Mouse (Mus musculus) megakaryocyte, embryonic 14.5 days (primary cell): ENCODE data around the gene Nup160. TPM values are rescaled to one million over a fixed set of nuclear protein-coding genes. Genes with fewer than 3 reads are reported as not detected.
A peak's percentile ranks its signal among the peaks of the same experiment; 100 is the strongest.

ENCODE experiments used
- H3K27me3 ChIP-seq: replicated peaks from 2 replicates; pipeline ENCODE3; 2012; ENCODE audit warnings: inconsistent platforms
- H3K36me3 ChIP-seq: replicated peaks from 2 replicates; pipeline ENCODE3; 2012; ENCODE audit warnings: low read length, inconsistent platforms, mixed read lengths
- H3K4me1 ChIP-seq: 2 replicates; pipeline ENCODE4 v1.6.1; 2012; ENCODE audit warnings: inconsistent platforms
- H3K4me3 ChIP-seq: replicated peaks from 2 replicates; pipeline ENCODE3; 2012; ENCODE audit warnings: moderate library complexity, mild to moderate bottlenecking, inconsistent platforms
- H3K9me3 ChIP-seq: 2 replicates; pipeline ENCODE4 v1.6.1; 2012; ENCODE audit warnings: inconsistent platforms
- FLI1 ChIP-seq: IDR thresholded peaks from 2 replicates; pipeline ENCODE4 v1.6.1; 2012; ENCODE audit warnings: low read length, inconsistent platforms, mixed read lengths
- GATA1 ChIP-seq: IDR thresholded peaks from 3 replicates; pipeline ENCODE4 v1.6.1; 2012; ENCODE audit warnings: mixed read lengths, low read length, inconsistent platforms, borderline replicate concordance
- polyA plus RNA-seq: library from polyadenylated mRNA; stranded (reverse); fragments of >175 nt; gene quantifications from 2 replicates; pipeline ENCODE4 v1.2.3, GENCODE M21; 2012; ENCODE audit warnings: low replicate concordance; ENCODE audit not compliant: insufficient read depth

Gene Nup160
- polyA plus RNA-seq, 1 experiment, result 0.37 TPM

GRCm38 (mm10) chr2:90641007-90641709, 35.9 kb upstream of the Nup160 start:
- Histone ChIP-seq H3K4me1 (peaks cover 82% of the 10 kb centered on the region), H3K4me3 (peak overlapping the region; percentile 73), H3K36me3 (no peaks in the 10 kb centered on the region), H3K27me3 (no peaks in the 10 kb centered on the region), H3K9me3 (no peaks in the 10 kb centered on the region)
- TF ChIP-seq GATA1, result no peak
- no peak for TF ChIP-seq FLI1

GRCm38 (mm10) chr2:90641710-90642039, 35.3 kb upstream of the Nup160 start:
- no peak for TF ChIP-seq GATA1
- TF ChIP-seq FLI1, result no peak
- H3K4me3 ChIP-seq, result peak overlapping the region; percentile 73

GRCm38 (mm10) chr2:90647084-90647483, 29.9 kb upstream of the Nup160 start:
- Histone ChIP-seq H3K4me3 (no peak overlapping the region), H3K36me3 (no peaks in the 10 kb centered on the region), H3K9me3 (no peaks in the 10 kb centered on the region), H3K4me1 (peaks cover 67% of the 10 kb centered on the region), H3K27me3 (no peaks in the 10 kb centered on the region)
- TF ChIP-seq GATA1, result no peak

More at GRCm38 (mm10) chr2:90641710-90642039, 35.3 kb upstream of the Nup160 start:
- Histone ChIP-seq H3K9me3 (no peaks in the 10 kb centered on the region), H3K27me3 (no peaks in the 10 kb centered on the region), H3K4me1 (peaks cover 82% of the 10 kb centered on the region), H3K36me3 (no peaks in the 10 kb centered on the region)

- Histone ChIP-seq H3K4me3 (no peak overlapping the region), H3K36me3 (no peaks in the 10 kb centered on the region), H3K9me3 (no peaks in the 10 kb centered on the region), H3K4me1 (peaks cover 67% of the 10 kb centered on the region), H3K27me3 (no peaks in the 10 kb centered on the region)
- TF ChIP-seq GATA1 (no peak), FLI1 (no peak)
These were observed 27.6 kb upstream of the Nup160 start for GRCm38 (mm10) chr2:90649405-90649804.

GRCm38 (mm10) chr2:90649965-90650364, 27.1 kb upstream of the Nup160 start:
- Histone ChIP-seq H3K27me3 (no peaks in the 10 kb centered on the region), H3K4me3 (no peak overlapping the region), H3K36me3 (no peaks in the 10 kb centered on the region), H3K4me1 (peaks cover 72% of the 10 kb centered on the region), H3K9me3 (no peaks in the 10 kb centered on the region)
- TF ChIP-seq GATA1 (no peak), FLI1 (no peak)

- Histone ChIP-seq H3K27me3 (no peaks in the 10 kb centered on the region), H3K4me3 (no peak overlapping the region), H3K4me1 (peaks cover 76% of the 10 kb centered on the region), H3K9me3 (no peaks in the 10 kb centered on the region), H3K36me3 (no peaks in the 10 kb centered on the region)
- TF ChIP-seq FLI1 (no peak), GATA1 (no peak)
These were observed 24.9 kb upstream of the Nup160 start for GRCm38 (mm10) chr2:90652101-90652500.

GRCm38 (mm10) chr2:90652993-90653392, 24.0 kb upstream of the Nup160 start:
- no peak for TF ChIP-seq FLI1
- no peak for TF ChIP-seq GATA1
- no peak overlapping the region for H3K4me3 ChIP-seq
- H3K9me3 ChIP-seq, result no peaks in the 10 kb centered on the region
- H3K36me3 ChIP-seq, result no peaks in the 10 kb centered on the region
- H3K27me3 ChIP-seq, result no peaks in the 10 kb centered on the region
- H3K4me1 ChIP-seq, result peaks cover 79% of the 10 kb centered on the region

- Histone ChIP-seq H3K36me3 (no peaks in the 10 kb centered on the region), H3K4me1 (peaks cover 86% of the 10 kb centered on the region), H3K4me3 (no peak overlapping the region), H3K9me3 (no peaks in the 10 kb centered on the region), H3K27me3 (no peaks in the 10 kb centered on the region)
- TF ChIP-seq FLI1 (no peak), GATA1 (no peak)
These were observed 21.6 kb upstream of the Nup160 start for GRCm38 (mm10) chr2:90655449-90655848.

- Histone ChIP-seq H3K4me1 (peaks cover 81% of the 10 kb centered on the region), H3K4me3 (no peak overlapping the region), H3K36me3 (no peaks in the 10 kb centered on the region), H3K9me3 (no peaks in the 10 kb centered on the region), H3K27me3 (no peaks in the 10 kb centered on the region)
- TF ChIP-seq FLI1 (no peak), GATA1 (no peak)
These were observed 18.4 kb upstream of the Nup160 start for GRCm38 (mm10) chr2:90658613-90659012.

- H3K27me3 ChIP-seq, result no peaks in the 10 kb centered on the region
- no peaks in the 10 kb centered on the region for H3K9me3 ChIP-seq
- TF ChIP-seq FLI1 (no peak), GATA1 (no peak)
- H3K36me3 ChIP-seq, result no peaks in the 10 kb centered on the region
- H3K4me3 ChIP-seq, result no peak overlapping the region
- H3K4me1 ChIP-seq, result peaks cover 82% of the 10 kb centered on the region
These were observed 18.0 kb upstream of the Nup160 start for GRCm38 (mm10) chr2:90659016-90659415.

GRCm38 (mm10) chr2:90659639-90660038, 17.4 kb upstream of the Nup160 start:
- no peaks in the 10 kb centered on the region for H3K9me3 ChIP-seq
- no peak overlapping the region for H3K4me3 ChIP-seq
- no peaks in the 10 kb centered on the region for H3K36me3 ChIP-seq
- H3K27me3 ChIP-seq, result no peaks in the 10 kb centered on the region
- peaks cover 82% of the 10 kb centered on the region for H3K4me1 ChIP-seq
- no peak for TF ChIP-seq FLI1
- no peak for TF ChIP-seq GATA1
